Mouse (Mus musculus): ENCODE results near the gene Il1rl2.

GRCm38 (mm10) chr1:40352158-40352903 lies 27.9 kb downstream of the Il1rl2 start:
- TF ChIP-seq CTCF (IDR thresholded peaks at IDR 0.05; ENCODE audit: control insufficient read depth, insufficient read depth, low read length) (no peak), POLR2A (IDR thresholded peaks at IDR 0.05; ENCODE audit: borderline replicate concordance, control insufficient read depth, low read depth, low read length) (no peak)

Measured in bone marrow, adult 2 months (tissue).